Mouse (Mus musculus) kidney, adult 11 months (tissue): Measurements from ENCODE around the gene Frrs1l.

Source experiments
- DNase-seq: peaks from one replicate; pipeline ENCODE4 v3.0.0; 2022

Frrs1l gene

GRCm38 (mm10) chr4:56990215-56990584 lies at the start of gene Frrs1l:
Gene Frrs1l, minus strand, starts transcription at chr4:56990391.
- no peak for DNase-seq

- no peak for DNase-seq
Observed at GRCm38 (mm10) chr4:57039127-57040031, 49.2 kb upstream of the Frrs1l start.

- DNase-seq: no peak
Observed at GRCm38 (mm10) chr4:57037554-57037953, 47.4 kb upstream of the Frrs1l start.

- no peak for DNase-seq
Observed at GRCm38 (mm10) chr4:57034169-57034568, 44.0 kb upstream of the Frrs1l start.

GRCm38 (mm10) chr4:57031440-57031839 lies 41.2 kb upstream of the Frrs1l start:
- no peak for DNase-seq

- DNase-seq: no peak
Observed at GRCm38 (mm10) chr4:57027954-57028353, 37.8 kb upstream of the Frrs1l start.

GRCm38 (mm10) chr4:57023527-57023926 lies 33.3 kb upstream of the Frrs1l start:
- no peak for DNase-seq

GRCm38 (mm10) chr4:57021288-57021687 lies 31.1 kb upstream of the Frrs1l start:
- no peak for DNase-seq

GRCm38 (mm10) chr4:57017229-57017628 lies 27.0 kb upstream of the Frrs1l start:
- DNase-seq: peak; percentile 29

- DNase-seq: no peak
Observed at GRCm38 (mm10) chr4:57016366-57017171, 26.4 kb upstream of the Frrs1l start.

GRCm38 (mm10) chr4:57015032-57015431 lies 24.8 kb upstream of the Frrs1l start:
- DNase-seq: no peak

GRCm38 (mm10) chr4:57011454-57012046 lies 21.4 kb upstream of the Frrs1l start:
- no peak for DNase-seq

GRCm38 (mm10) chr4:57010919-57011318 lies 20.7 kb upstream of the Frrs1l start:
- DNase-seq: no peak

GRCm38 (mm10) chr4:57010425-57010824 lies 20.2 kb upstream of the Frrs1l start:
- DNase-seq: no peak

GRCm38 (mm10) chr4:57007717-57008116 lies 17.5 kb upstream of the Frrs1l start:
- DNase-seq: no peak

GRCm38 (mm10) chr4:57005011-57005410 lies 14.8 kb upstream of the Frrs1l start:
- no peak for DNase-seq

GRCm38 (mm10) chr4:57003886-57004285 lies 13.7 kb upstream of the Frrs1l start:
- no peak for DNase-seq

- DNase-seq: no peak
Observed at GRCm38 (mm10) chr4:57002751-57003150, 12.6 kb upstream of the Frrs1l start.

GRCm38 (mm10) chr4:57001437-57001836 lies 11.2 kb upstream of the Frrs1l start:
- DNase-seq: no peak

- no peak for DNase-seq
Observed at GRCm38 (mm10) chr4:56993331-56993730, 3.1 kb upstream of the Frrs1l start.

- no peak for DNase-seq
Observed at GRCm38 (mm10) chr4:56991951-56992350, 1.8 kb upstream of the Frrs1l start.

GRCm38 (mm10) chr4:56989431-56990214 lies 568 bp downstream of the Frrs1l start:
- DNase-seq: no peak
